Mouse (Mus musculus): ENCODE data around the gene Prkd3.

- TF ChIP-seq CTCF (IDR thresholded peaks at IDR 0.05; ENCODE audit: extremely low read depth, insufficient read depth, low read length) (no peak), POLR2A (IDR thresholded peaks at IDR 0.05; ENCODE audit: extremely low read depth, insufficient read depth, low read length) (no peak)
Observed at GRCm38 (mm10) chr17:78903158-78903557, 117.5 kb downstream of the Prkd3 start.
